Mouse (Mus musculus) liver, adult 2 months (tissue): ENCODE results near the gene Cuedc1.

Source experiments
- CTCF ChIP-seq: fragments of 200-500 bp; IDR thresholded peaks from 2 replicates; pipeline ENCODE4 v1.5.1; 2011; ENCODE audit warnings: low read depth, low read length, control low read depth
- POLR2A ChIP-seq: fragments of 200-500 bp; IDR thresholded peaks from 2 replicates; pipeline ENCODE4 v1.6.1; 2011; ENCODE audit warnings: low read length, control low read depth; ENCODE audit not compliant: insufficient read depth; ENCODE audit errors: extremely low read depth

DNA sequence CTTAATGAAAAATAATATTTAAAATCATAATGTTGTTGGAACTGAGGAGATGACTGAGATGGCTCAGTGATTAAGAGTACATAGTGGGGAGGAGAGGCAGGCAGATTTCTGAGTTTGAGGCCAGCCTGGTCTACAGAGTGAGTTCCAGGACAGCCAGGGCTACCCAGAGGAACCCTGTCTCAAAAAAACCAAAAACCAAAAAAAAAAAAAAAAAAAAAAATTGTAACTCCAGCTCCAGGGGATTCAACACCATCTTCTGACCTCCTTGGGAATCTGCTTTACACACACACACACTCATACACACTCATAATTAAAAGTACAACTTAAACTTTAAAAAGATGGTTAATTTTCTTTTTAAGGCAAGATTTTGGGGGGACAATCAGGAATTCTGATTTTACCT lies 32.1 kb upstream of the Cuedc1 start:
- TF ChIP-seq CTCF (no peak), POLR2A (no peak)
